Mouse (Mus musculus) hindbrain, postnatal 0 days (tissue): ENCODE results near the gene Pitx3. TPM values are rescaled to one million over a fixed set of nuclear protein-coding genes. Genes with fewer than 3 reads are reported as not detected.
"Not testable (repeated sequence)": the region's sequence is repeated elsewhere in the genome, so short reads cannot be mapped to it uniquely, and the experiment has no call there.

ENCODE experiments used
- ATAC-seq: fragments of 200-750 bp; cut with Nextera tagmentation; 2 replicates; pipeline ENCODE4 v1.8.0; 2017; ENCODE audit warnings: mild to moderate bottlenecking, moderate TSS enrichment, moderate library complexity
- DNase-seq: peaks from one replicate; pipeline ENCODE4 v3.0.0-alpha.2; 2015; ENCODE audit warnings: low spot score
- H3K27ac ChIP-seq: fragments of 300-500 bp; sonication (generic); 2 replicates; pipeline ENCODE4 v1.5.1; 2014; ENCODE audit warnings: mild to moderate bottlenecking
- H3K27me3 ChIP-seq: fragments of 300-500 bp; sonication (generic); 2 replicates; pipeline ENCODE4 v1.6.1; 2014; ENCODE audit warnings: low read length, mixed read lengths; ENCODE audit not compliant: insufficient read depth
- H3K36me3 ChIP-seq: fragments of 300-500 bp; sonication (generic); 2 replicates; pipeline ENCODE4 v1.6.1; 2014; ENCODE audit warnings: low read length, mixed read lengths; ENCODE audit not compliant: insufficient read depth
- H3K4me1 ChIP-seq: fragments of 300-500 bp; sonication (generic); 2 replicates; pipeline ENCODE4 v1.6.1; 2014; ENCODE audit warnings: antibody characterized with exemption, low read length, mixed read lengths; ENCODE audit not compliant: insufficient read depth
- H3K4me2 ChIP-seq: fragments of 300-500 bp; sonication (generic); 2 replicates; pipeline ENCODE4 v1.6.1; 2014; ENCODE audit warnings: low read depth, mild to moderate bottlenecking, low read length, moderate library complexity, mixed read lengths
- H3K4me3 ChIP-seq: fragments of 300-500 bp; sonication (generic); 2 replicates; pipeline ENCODE4 v1.5.1; 2014; ENCODE audit warnings: low read length
- H3K9ac ChIP-seq: fragments of 300-500 bp; sonication (generic); replicated peaks from 2 replicates; pipeline ENCODE4 v1.6.1; 2014; ENCODE audit warnings: mild to moderate bottlenecking, low read length, moderate library complexity, mixed read lengths
- H3K9me3 ChIP-seq: fragments of 300-500 bp; sonication (generic); 2 replicates; pipeline ENCODE4 v1.6.1; 2016; ENCODE audit warnings: low read length, mixed read lengths
- CTCF ChIP-seq: IDR thresholded peaks from 2 replicates; pipeline ENCODE4 v1.5.1; 2016; ENCODE audit warnings: antibody characterized with exemption, control low read depth, low read depth
- WGBS: fragments of 180-500 bp; shearing (Covaris S2); extraction: QIAGEN DNeasy Blood & Tissue Kit; methylation state at CpG from one replicate; pipeline ENCODE4 v1.1.7; 2014; 5-methylcytosine and 5-hydroxymethylcytosine counted together
- polyA plus RNA-seq: library from polyadenylated mRNA; unstranded; fragments of >200 nt; fragmentation: Nextera tagmentation; extraction: Ambion mirVana; gene quantifications from 2 replicates; pipeline ENCODE4 v1.2.1, GENCODE M21; 2015
- total RNA-seq: library from RNA; depleted of rRNA; stranded (reverse); fragments of >200 nt; gene quantifications from 2 replicates; pipeline ENCODE4 v1.2.3, GENCODE M21; 2014

Gene Pitx3
- total and polyA plus RNA-seq, 2 experiments from 2014 or later = 0.21 TPM; not detected in 1

- Histone ChIP-seq H3K4me3 (no peak overlapping the region), H3K9me3 (no peaks in the 10 kb centered on the region), H3K4me2 (no peak overlapping the region), H3K9ac (no peak overlapping the region), H3K36me3 (peaks cover 9% of the 10 kb centered on the region), H3K27ac (no peak overlapping the region), H3K4me1 (no peaks in the 10 kb centered on the region), H3K27me3 (no peaks in the 10 kb centered on the region)
- DNase-seq (no peak), ATAC-seq (no peak)
- WGBS = 84% methylated on average over 5 of the region's 5 CpGs
- TF ChIP-seq CTCF = no peak
Measured at GRCm38 (mm10) chr19:46172541-46172940, 24.4 kb upstream of the Pitx3 start.

DNA sequence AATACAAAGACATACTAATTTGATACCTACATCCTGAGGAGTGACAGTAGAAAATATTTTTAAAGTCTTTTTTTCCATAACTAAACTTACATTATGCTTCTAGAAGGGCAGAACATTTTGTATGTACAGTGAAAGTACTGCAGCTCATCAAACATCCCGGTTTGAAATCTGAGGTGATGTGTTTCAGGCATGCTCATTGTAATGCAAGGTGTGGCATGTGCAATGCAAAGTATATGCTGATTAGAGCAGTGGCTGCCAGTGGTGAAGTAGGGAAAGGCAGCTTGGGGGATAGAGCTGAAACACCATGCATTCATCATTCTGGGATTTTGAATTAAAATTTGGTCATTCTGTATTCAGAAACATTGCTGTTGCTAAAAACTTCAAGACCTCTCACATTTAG lies 21.8 kb upstream of the Pitx3 start:
- H3K4me1 ChIP-seq = no peaks in the 10 kb centered on the region
- peaks cover 13% of the 10 kb centered on the region for H3K36me3 ChIP-seq
- no peak overlapping the region for H3K4me2 ChIP-seq
- TF ChIP-seq CTCF = no peak
- ATAC-seq (no peak), DNase-seq (no peak)
- no peak overlapping the region for H3K4me3 ChIP-seq
- no peak overlapping the region for H3K9ac ChIP-seq
- H3K27ac ChIP-seq = no peak overlapping the region
- WGBS = 67% methylated on average over 1 of the region's 1 CpGs
- no peaks in the 10 kb centered on the region for H3K9me3 ChIP-seq
- H3K27me3 ChIP-seq = no peaks in the 10 kb centered on the region

DNA sequence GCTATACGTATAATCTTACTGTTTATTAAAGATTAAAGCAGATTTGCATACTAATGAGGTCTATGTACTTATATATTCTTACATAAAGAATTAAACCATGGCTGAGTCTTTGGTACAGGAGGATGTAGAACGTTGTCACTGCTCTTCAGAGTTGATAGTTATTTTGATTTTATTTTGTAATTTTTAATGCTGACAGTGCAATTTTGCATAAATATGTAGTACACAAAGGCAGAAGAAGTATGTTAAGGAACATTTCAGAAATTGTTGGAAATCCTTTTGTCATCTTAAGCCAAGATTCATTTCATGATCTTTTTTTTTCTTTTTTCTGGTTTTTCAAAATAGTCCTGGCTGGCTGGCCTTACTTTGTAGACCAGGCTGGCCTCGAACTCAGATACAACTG lies 21.3 kb upstream of the Pitx3 start:
- DNase-seq (no peak), ATAC-seq (no peak)
- H3K4me2 ChIP-seq = no peak overlapping the region
- TF ChIP-seq CTCF = no peak
- no peak overlapping the region for H3K9ac ChIP-seq
- no peaks in the 10 kb centered on the region for H3K4me1 ChIP-seq
- H3K27ac ChIP-seq = no peak overlapping the region
- no peak overlapping the region for H3K4me3 ChIP-seq
- peaks cover 18% of the 10 kb centered on the region for H3K36me3 ChIP-seq
- no peaks in the 10 kb centered on the region for H3K9me3 ChIP-seq
- WGBS = 80% methylated on average over 3 of the region's 3 CpGs
- H3K27me3 ChIP-seq = no peaks in the 10 kb centered on the region

GRCm38 (mm10) chr19:46167169-46167568 lies 19.0 kb upstream of the Pitx3 start:
- H3K36me3 ChIP-seq = peaks cover 21% of the 10 kb centered on the region
- not testable (repeated sequence) for H3K27ac ChIP-seq, H3K9me3 ChIP-seq, DNase-seq, H3K4me3 ChIP-seq, H3K4me2 ChIP-seq, ATAC-seq, H3K4me1 ChIP-seq, H3K27me3 ChIP-seq, H3K9ac ChIP-seq
- 80% methylated on average over 2 of the region's 2 CpGs for WGBS

- no peak overlapping the region for H3K4me2 ChIP-seq
- no peak for DNase-seq
- H3K36me3 ChIP-seq = peaks cover 16% of the 10 kb centered on the region
- no peaks in the 10 kb centered on the region for H3K27me3 ChIP-seq
- no peak for TF ChIP-seq CTCF
- H3K9ac ChIP-seq = no peak overlapping the region
- ATAC-seq = no peak
- H3K4me1 ChIP-seq = no peaks in the 10 kb centered on the region
- no peak overlapping the region for H3K4me3 ChIP-seq
- WGBS = 98% methylated on average over 3 of the region's 3 CpGs
- H3K9me3 ChIP-seq = no peaks in the 10 kb centered on the region
- no peak overlapping the region for H3K27ac ChIP-seq
Measured at GRCm38 (mm10) chr19:46165950-46166349, 17.8 kb upstream of the Pitx3 start.

DNA sequence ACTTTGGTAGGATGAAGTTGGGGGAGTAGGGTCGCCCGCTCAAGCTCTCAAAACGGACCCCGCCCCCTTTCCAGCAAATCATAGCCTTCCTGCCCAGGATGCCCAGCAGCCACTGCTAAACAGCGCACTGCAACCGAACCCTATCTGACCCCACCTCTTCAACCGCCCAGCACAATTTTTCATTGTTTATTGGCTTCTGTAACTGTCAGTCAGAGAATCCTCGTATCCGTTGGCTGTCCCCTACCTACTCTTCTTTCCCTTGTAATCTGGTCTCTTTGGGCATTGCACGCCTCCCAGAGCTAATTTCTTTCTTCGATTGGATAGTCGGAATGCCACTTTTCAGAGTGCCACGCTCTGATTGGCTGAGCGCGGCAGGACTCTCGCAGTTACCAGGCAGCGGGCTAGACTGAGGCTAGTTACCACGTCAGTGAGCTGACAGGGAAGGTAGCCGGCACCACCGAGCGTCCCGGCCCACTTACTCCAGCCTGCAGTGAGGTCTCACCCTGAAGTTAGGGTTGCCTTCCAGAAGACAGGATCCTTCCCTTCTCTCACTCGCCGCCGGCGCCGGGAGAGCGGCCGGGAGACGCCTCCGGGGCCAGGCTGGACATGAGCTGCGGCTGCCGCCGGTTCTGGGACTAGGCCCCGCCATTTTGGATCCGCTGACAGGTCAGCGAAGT lies 4.1 kb upstream of the Pitx3 start, which contains the start of gene Gbf1:
Gbf1 (plus strand) TSS at position 383 of the 677 bp plus-strand sequence.
- Histone ChIP-seq H3K9me3 (no peaks in the 10 kb centered on the region), H3K27ac (peak within 1 kb of the TSS; percentile 81), H3K9ac (peak within 1 kb of the TSS; percentile 76), H3K4me1 (peaks cover 29% of the 10 kb centered on the region), H3K27me3 (peaks cover 20% of the 10 kb centered on the region), H3K4me3 (peak within 1 kb of the TSS; percentile 89), H3K36me3 (no peaks in the 10 kb centered on the region), H3K4me2 (peak within 1 kb of the TSS; percentile 78)
- ATAC-seq (peak; percentile 99), DNase-seq (peak; percentile 98)
- 1% methylated on average over 37 of the region's 37 CpGs for WGBS
- TF ChIP-seq CTCF = peak; percentile 44

- Histone ChIP-seq H3K27me3 (peaks cover 35% of the 10 kb centered on the region), H3K4me3 (peak overlapping the region; percentile 41), H3K9ac (no peak overlapping the region), H3K9me3 (no peaks in the 10 kb centered on the region), H3K27ac (no peak overlapping the region), H3K4me1 (peaks cover 25% of the 10 kb centered on the region), H3K36me3 (no peaks in the 10 kb centered on the region), H3K4me2 (peak overlapping the region; percentile 75)
- no peak for TF ChIP-seq CTCF
- ATAC-seq (no peak), DNase-seq (no peak)
- 30% methylated on average over 12 of the region's 12 CpGs for WGBS
Measured at GRCm38 (mm10) chr19:46149091-46149490, 965 bp upstream of the Pitx3 start.
